Mouse (Mus musculus): ENCODE measurements around the gene Brpf1.

Gene Brpf1

DNA sequence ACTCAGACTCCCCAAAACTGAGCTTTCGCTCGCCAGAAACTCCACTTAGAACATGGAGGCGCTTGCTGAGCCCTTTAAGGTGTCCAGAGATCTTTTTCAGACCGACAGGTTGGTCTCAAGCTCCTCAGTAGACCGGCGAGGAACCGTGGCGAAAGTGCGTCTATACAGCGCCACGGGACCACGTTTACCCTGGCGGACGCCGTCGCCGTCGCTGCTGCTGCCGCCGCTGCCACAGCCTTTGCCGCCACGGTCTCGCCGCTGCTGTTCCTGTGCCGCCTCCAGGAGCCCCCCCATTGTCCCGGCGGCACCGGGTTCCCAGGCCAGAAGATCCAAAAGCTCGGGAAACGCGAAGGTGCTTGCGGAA is at the start of gene Brpf1:
TSS of gene Brpf1 (plus strand) at position 152 of the 364 bp plus-strand sequence.
- DNase-seq (ENCODE audit: low spot score), result no peak

DNA sequence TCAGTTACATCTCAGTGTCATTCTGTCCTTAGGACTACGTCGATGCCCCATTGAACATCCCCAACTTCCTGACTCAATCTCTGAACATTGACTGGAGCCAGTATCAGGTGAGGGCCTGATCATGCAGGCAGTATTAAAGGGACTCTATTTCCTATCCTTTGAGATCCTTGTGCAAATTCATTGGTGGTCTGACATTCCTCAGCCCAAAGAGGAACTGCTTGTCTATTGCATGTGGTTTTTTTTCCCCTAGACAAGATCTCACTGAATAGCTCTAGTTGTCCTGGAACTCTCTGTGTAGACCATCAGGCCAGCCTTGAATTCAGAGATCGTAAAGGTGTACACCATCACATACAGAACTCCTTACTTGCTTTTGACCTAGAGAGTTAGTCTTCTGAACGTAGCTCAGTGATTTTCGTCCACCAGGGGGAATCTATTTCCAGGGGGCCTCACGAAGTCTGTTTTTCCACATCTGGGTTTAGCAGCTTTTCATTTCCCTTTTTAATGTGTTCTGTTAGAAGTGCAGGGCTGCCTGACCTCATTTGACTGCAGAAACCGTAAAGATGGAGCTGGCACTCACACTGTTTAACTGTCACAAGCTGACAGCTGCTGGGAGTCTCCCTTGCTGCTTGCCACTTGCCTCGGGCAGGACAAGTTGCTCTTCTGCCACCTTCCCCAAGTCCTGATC is 45.6 kb upstream of the Brpf1 start:
- DNase-seq (ENCODE audit: low spot score), result no peak

DNA sequence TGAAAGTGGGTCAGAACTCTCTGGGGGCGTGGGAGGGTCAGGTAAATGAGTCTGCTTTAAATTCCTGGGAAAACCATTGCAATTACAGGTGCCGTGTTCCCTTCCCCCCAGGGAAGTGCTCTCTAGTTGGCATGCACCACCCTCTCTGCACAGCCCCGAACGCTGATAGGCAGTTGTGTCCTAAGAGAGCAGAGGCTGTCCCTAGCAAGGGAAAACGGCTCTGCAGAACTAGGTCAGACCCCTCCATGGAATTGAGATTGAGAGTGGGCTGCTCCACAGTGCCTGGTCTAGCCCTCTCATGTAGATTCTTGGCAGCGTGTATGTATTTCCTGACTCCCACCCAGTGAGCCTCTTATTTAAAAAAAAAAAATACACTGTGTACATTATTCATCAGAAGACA is 43.4 kb upstream of the Brpf1 start:
- DNase-seq (ENCODE audit: low spot score), result no peak

DNA sequence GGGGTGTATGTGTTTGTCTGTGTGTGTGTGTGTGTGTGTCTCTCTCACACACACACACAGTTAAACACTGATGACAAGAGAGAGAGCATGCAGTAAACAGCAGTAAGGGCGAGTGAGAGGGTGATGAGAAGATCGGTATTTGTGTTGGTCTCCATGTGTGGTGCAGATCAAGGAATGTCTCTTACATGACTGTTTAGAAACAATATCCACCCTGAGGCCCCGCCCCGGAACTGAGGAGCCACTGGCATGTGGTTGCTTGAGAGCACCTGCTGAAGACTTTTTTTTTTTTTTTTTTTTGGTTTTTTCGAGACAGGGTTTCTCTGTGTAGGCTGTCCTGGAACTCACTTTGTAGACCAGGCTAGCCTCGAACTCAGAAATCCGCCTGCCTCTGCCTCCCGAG is 42.5 kb upstream of the Brpf1 start:
- no peak for DNase-seq (ENCODE audit: low spot score)

DNA sequence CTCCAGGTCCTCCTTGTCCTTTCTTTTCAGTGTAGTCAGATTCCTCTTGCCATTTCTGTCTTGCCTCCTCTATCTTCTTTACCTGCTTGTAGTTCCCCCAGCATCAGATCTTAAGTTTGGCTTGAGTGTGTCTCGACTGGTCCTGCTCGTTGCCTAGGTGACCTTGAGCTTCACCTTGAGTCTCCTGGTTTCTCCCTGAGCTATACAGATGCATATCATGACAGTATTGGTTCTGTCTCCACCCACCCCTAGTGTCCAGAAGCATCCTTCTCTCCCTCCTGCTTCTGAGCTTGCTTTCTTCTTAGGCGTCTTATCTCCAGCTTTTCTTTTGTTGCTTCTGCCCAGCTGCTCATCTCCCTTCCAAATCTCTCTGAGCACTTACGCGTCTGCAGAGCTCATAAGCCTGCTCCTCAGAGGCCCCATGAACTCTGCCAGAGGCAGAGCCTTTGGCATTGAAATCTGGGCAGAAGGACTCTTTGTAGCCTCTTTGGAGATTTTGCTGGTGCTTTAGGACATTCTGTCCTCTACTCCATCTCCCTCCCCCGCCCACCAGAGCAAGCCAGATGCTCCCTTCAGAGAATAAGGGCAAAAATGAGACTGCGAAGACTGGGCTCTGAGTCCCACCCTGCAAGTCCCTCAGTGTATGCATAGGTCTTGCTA is 39.8 kb upstream of the Brpf1 start:
- DNase-seq (ENCODE audit: low spot score), result no peak

DNA sequence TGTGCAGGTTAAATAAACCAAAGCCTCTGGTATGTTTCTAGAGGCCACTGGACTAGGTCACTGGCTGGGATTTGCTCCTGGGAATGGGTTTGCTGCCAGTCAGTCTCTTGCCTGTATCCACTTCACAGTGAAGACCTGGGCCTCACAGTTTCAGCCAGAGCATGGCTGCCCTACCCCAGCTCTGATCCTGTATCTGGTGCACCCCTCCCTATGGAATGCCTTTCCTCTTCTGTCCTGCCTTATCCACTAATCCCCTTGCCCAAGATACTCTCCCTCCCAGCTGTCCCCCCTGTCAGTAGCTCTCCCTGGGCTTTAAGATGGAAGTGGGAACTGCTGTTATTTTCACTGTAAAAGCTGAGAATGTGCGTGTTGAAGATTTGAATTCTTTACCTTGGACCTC is 38.9 kb upstream of the Brpf1 start:
- peak; percentile 35 for DNase-seq (ENCODE audit: low spot score)

DNA sequence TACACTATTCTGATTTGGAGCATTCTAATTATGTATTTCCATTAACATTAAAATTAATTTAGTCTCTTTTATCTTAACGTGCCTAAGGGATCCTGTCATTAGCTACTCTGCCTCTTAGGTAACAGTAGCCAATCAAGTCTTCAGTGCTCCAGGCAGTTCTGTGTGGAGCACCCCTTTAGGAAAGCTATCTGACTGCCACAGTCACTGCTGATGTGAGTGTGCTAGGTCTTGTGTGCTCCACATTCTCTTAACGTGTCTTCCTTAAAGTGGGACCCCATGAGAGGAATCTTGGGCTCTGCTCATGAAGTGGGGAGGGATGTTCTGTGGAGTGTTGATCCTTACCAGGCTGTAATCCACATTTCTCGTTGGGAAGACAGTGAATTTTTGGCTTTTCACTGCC is 34.6 kb upstream of the Brpf1 start:
- DNase-seq (ENCODE audit: low spot score), result no peak

DNA sequence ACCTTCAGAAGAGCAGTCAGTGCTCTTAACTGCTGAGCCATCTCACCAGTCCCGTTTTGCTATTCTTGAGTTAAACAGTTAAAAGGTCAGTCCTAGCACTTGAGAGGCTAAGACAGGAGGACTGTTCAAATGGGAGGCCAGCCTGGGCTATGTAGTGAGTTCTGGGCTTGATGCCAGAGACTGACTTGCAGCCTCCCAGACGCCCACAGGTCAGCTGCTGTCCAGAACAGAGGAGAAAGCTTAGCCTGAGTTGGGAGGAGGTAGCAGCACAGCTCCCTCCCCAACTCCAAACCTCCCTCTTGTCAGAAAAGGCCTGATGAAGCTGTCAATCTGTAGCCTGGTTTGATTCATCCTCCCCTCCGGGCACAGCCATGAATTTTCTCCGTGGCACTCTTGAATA is 30.1 kb upstream of the Brpf1 start:
- no peak for DNase-seq (ENCODE audit: low spot score)

DNA sequence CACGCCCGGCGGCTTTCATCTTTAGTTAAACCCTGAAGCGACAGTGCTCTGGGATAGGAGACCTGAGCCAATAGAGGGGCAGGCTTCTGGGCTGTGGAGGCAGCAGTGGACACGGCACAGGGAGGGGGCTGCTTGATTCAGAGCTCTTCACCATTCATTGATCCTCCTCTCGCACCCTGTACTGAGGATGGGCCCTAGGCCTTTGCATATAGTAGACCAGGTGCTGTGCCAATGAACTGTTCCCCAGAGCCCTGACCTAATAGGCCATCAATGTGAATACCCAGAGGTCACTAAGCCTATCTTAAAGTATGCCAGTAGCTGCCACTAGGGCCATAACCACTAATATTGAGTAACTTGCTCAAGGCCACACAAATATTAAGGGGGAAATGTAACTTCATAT is 25.3 kb upstream of the Brpf1 start:
- DNase-seq (ENCODE audit: low spot score), result peak; percentile 7

DNA sequence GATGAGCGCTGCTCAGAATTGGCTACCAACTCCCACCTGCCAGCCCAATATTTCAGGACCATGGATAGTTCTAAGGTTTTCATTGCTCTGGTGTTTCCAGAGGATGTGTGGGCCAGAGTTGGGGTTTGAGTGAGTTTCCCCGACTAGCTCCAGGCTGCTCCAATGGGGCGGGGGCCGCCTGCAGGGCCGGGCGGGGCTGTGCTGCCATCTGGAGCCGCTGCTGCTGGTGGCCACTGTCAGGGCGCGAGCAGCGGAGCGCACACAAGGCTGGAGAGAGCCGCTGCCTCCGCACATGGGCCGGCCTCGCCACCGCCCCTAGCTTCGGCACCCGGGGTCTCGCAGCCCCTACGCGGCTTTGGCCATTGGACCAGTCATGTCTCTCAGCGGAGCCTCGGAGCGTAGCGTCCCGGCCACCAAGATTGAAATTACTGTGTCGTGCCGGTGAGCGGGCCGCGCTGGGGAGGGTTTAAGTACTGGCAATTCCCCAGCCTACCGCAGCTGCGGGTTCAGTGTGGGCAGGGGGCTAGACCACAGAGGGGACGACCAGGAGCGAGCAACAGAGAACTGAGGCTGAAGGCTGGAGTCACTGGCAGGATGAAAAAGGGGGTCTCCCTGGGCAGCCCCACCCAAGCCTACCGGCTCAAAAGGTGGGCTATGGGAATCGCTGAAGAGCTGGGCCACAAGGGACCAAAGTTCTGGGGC is 24.7 kb upstream of the Brpf1 start, which contains the start of gene Cpne9:
TSS of gene Cpne9 (plus strand) at position 207 of the 702 bp plus-strand sequence.
- DNase-seq (ENCODE audit: low spot score), result peak; percentile 32

DNA sequence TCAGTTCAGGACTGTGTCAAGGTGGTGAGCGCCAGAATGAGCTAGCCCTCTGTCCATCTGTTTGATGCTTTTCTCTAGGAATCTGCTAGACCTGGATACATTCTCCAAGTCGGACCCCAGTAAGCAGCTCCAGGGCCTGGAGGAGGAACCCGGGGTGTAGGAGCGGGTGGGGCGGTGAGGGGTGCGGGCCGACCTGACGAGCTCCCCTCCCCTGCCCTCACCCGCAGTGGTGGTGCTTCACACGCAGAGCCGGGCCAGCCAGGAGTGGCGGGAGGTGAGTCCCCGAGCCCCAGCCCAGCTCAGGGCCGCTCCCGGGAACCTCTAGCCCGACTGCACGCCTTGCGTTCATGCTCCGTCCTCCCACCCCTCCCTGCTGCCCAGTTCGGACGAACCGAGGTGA is 24.0 kb upstream of the Brpf1 start:
- no peak for DNase-seq (ENCODE audit: low spot score)

DNA sequence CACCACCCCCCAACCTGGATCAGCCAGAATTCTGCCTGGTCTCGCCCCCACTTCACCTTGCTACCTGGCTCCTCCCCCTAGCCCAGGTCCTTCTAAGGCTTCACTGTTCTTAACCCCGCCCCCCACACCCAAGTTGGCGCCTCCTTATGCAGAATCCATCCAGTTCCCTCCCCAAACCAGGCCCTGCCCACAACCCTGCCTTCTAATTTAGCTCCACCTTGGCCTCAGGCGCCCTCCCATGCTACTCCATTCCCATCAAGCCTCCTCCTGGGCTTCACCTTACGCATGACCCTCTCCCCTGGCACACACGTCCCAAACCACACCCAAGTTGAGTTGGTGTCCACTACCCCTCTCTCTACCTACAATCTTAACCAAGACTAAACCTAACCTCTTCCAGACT is 23.4 kb upstream of the Brpf1 start:
- DNase-seq (ENCODE audit: low spot score), result no peak

DNA sequence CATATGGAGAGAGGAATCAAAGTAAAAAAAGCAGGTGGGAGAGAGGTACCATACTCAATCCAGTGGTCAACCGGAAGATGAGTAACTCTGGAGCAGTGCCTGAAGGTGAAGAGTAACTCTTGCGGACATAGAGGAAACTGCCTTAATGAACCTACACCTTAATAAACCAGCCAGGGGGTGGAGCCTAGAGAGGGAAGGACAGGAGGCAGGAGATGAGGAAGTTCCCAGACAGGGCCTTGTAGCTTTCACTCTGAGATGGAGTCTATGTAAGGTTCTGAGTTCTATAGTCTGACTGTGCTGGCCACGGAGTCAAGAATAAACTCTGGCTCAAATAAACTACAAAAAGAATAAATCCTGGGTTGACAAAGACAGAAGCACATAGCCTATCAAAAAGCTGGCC is 22.0 kb upstream of the Brpf1 start:
- no peak for DNase-seq (ENCODE audit: low spot score)

DNA sequence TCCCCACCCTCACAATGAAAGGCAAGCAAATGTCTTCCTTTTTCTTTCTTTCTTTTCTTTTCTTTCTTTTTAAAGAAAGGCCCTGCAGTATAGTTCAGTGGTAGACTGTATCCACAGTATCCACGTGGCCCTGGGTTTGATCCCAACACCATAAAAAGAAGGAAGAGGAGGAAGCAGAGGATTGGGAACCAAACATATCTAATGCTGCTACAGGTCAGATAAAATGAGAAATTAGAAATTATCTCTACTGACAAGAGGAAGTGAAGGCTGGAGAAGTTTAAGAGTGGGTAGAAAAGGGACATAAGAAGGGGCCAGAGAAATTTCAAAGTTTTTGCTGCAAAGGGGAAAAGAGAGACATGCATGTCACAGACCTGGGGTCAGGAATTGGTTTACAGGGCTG is 20.6 kb upstream of the Brpf1 start:
- DNase-seq (ENCODE audit: low spot score), result no peak

DNA sequence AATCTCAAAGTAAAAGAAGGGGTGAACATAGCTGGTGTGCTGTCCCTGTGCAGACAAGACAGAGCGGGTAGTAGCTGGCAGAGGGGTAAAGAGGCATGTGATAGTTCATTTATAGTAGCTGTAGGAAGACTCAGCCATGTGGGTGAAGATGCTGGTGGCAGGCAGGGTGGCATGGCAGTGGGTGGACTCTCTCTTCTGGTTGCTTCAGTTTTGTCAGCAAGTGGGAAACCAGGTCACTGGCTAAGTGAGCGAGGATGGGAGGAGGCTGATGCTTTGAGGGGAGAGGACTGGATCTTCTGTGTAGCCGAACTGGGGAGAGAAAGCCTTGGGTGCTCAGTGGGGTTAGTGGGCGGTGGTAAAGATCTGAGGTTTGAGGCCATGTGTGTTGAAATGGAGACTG is 19.7 kb upstream of the Brpf1 start:
- DNase-seq (ENCODE audit: low spot score), result no peak

DNA sequence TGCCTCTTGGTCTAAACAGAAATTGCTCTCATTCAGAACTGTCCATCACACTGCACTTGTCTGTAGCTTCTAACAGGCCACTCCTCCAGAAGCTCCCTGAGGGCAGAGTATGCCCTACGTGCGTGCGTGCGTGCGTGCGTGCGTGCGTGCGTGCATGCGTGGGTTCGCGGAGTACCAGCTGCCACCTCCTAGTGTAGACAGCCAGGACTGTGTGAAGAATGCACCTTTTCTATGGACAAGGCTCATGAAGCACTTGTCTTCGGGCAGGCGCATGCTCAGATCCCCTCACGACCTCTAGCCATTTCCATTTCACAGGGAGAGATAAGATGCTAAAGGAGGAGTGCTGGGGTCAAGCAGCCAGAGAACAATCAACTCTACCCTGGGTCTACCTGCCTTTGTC is 17.6 kb upstream of the Brpf1 start:
- no peak for DNase-seq (ENCODE audit: low spot score)

DNA sequence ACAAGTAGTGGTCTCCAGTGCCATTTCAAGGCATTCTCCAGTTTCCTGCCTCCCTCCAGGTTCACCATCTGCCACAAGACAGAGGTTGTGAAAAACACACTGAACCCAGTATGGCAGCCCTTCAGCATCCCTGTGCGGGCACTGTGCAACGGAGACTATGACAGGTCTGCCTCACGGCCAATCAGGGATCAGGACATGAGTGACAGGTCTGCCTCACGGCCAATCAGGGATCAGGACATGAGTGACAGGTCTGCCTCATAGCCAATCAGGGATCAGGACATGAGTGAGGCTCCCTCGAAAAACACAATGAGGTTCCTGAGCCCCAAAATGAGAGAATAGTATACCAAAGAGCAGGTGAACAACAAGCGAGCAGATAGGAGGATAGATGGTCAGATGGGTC is 16.6 kb upstream of the Brpf1 start:
- DNase-seq (ENCODE audit: low spot score), result no peak

DNA sequence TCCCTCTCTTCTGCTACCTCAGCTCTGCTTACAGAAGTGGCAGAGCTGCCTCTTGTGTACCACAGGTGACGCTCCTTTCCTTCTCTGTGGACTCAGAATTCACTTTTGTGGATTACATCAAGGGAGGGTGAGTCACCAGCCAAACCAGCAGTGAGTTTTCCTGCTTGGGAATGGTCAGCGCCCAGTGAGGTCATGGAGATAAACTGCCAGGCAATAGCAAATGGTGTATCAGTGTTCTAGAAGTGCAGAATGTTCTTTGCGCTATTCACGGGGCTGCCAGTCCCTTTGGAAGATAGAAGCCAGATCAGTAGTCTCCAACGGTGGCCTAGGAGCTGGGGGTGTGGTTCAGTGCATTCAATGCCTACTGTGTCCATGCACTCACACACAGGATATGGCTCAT is 14.0 kb upstream of the Brpf1 start:
- DNase-seq (ENCODE audit: low spot score), result no peak

DNA sequence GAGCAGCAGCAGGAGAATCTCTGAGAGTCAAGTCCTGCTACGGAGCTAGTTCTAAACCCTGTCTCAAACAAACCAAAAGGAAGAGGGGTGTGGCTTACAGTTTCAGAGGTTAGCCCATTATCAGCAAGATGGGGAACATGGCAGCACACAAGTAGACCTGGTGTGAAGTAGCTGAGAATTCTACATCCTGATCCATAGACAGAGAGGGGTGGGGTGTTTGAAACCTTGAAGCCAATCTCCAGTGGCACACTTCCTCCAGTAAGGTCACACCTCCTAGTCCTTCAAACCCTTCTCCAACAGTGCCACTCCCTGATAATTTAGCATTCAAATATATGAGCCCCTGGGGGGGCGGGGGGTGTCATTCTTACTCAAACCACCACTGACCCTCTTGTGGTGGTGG is 10.9 kb upstream of the Brpf1 start:
- DNase-seq (ENCODE audit: low spot score), result no peak

DNA sequence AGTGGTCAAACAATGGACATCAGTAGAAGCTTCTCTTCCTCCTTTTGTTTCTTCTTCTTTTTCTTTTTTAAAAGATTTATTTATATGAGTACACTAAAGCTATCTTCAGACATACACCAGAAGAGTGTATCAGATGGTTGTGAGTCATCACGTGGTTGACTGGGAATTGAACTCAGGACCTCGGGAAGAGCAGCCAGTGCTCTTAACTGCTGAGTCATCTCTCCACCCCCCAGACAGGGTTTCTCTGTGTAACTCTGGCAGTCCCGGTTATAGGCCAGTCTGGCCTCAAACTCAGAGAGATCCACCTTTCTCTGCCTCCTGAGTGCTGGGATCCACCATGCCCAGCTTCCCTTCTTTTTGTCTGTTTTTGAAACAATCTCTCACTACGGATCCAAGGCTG is 10.3 kb upstream of the Brpf1 start:
- no peak for DNase-seq (ENCODE audit: low spot score)

DNA sequence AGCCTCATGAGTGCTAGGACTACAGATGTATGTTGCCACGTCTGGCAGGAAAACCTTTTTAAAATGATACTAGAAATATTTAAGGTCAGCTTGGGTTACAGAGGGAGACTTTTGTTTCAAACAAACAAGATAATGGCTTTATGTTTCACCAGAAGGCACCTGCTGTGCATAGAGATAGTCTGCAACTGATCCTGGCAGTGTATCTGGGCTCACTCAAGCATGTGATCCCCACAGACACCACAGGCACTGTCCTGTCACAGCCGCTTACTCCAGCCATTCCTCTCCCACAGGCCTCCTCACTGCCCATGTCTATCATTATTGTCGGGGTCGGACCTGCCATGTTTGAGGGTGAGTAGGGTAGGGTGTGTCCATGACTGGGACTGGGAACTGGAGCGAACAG is 5.6 kb upstream of the Brpf1 start:
- no peak for DNase-seq (ENCODE audit: low spot score)

DNA sequence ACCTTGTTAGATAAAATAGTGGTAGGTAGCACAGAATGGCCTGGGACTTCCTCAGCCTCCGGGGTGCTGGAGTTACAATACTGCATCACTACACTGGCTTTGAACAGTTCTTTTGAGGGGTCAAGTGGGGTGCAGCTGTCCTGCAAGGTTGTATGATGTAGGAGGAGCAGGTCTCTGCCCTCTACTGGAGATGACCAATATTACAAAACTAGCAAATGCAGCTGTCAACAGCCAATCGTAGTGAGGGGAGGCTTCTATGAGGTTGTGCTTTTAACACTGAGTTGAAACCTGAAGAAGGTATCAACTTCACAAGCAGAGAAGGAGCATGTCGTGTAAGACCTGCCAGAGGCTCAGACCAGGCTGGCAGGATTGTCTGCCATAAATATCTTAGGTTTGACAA is 4.7 kb upstream of the Brpf1 start:
- DNase-seq (ENCODE audit: low spot score), result peak; percentile 16

DNA sequence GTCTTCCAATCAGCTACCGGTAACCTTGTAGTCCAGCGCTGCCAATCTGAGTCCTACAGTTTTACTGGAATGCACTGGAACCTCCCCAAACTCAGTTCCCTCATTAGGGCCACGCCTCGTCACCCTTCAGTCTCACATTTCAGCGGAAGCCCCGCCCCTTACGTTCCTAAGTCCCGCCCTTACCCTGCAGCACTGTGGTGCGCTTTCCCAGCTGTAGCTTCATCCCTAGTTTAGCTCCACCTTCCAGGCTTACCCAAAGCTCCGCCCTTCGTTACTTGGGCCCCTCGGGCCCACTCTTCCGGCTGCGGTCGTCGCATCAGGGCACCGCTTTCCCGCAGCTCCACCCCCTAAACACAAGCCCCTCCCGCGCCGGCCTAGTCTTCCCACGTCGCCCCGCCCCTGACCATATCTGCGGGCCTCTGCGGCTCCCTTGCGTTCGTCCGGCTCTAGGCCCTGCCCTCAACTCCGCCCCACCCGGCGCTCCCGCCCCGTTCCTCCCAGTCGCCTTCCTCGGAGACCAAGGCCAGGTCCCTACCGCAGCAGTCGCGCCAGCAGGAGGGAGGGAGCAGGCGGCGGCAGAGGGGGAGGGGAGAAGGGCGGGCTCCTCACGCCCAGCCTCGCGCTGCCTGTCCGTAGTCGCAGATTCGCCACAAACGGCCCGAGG is 483 bp upstream of the Brpf1 start:
- peak; percentile 100 for DNase-seq (ENCODE audit: low spot score)
